Comparison of ENCODE assay signal across 11 mouse cellular contexts in genomic region chr11:72735519-72735860, GRCm38 (mm10).
"Had no signal": no experiment of that assay in that cellular context is flagged by ENCODE, and none has a peak within 500 bp of the region (broad histone marks: within the 10 kb centered on the region; RNA-seq: fewer than 3 reads in every experiment).

No protein-coding gene starts in this region.

- ATAC-seq: liver, embryonic 12.5 days had no signal

- H3K27me3 ChIP-seq: limb, embryonic 15.5 days; liver, embryonic 12.5 days; megakaryocyte, embryonic 14.5 days; midbrain, embryonic 12.5 days; neural tube, embryonic 15.5 days had no signal

- H3K4me2 ChIP-seq: limb, embryonic 15.5 days; liver, embryonic 12.5 days; lung, embryonic 14.5 days; midbrain, embryonic 12.5 days; neural tube, embryonic 15.5 days had no signal

- H3K9me3 ChIP-seq: limb, embryonic 15.5 days; liver, embryonic 12.5 days; megakaryocyte, embryonic 14.5 days; midbrain, embryonic 12.5 days; neural tube, embryonic 15.5 days had no signal

- H3K4me1 ChIP-seq: limb, embryonic 15.5 days; liver, embryonic 12.5 days; midbrain, embryonic 12.5 days; neural tube, embryonic 15.5 days had no signal

- H3K27ac ChIP-seq: limb, embryonic 15.5 days; liver, embryonic 12.5 days; macrophage; midbrain, embryonic 12.5 days; neural tube, embryonic 15.5 days; stomach, postnatal 0 days had no signal

- H3K4me3 ChIP-seq: limb, embryonic 15.5 days; liver, embryonic 12.5 days; megakaryocyte, embryonic 14.5 days; midbrain, embryonic 12.5 days; neural tube, embryonic 15.5 days had no signal

- H3K9ac ChIP-seq: limb, embryonic 15.5 days; liver, embryonic 12.5 days; lung, embryonic 14.5 days; midbrain, embryonic 12.5 days; neural tube, embryonic 15.5 days had no signal

- DNase-seq: kidney, postnatal 25 days; layer of hippocampus, postnatal 36 days; lung, embryonic 14.5 days; thymus, postnatal 4 days had no signal
